Mouse (Mus musculus) T-cell, adult 66 days (primary cell): ENCODE data around the gene Gabra2. TPM values are rescaled to one million over a fixed set of nuclear protein-coding genes. Genes with fewer than 3 reads are reported as not detected.

Source experiments
- total RNA-seq, 2 experiments: library from RNA; stranded (reverse); gene quantifications; 3 replicates in 1 of 2; 4 replicates in 1 of 2; pipeline ENCODE4 v1.2.4; 2023

Gene Gabra2
- total RNA-seq = not detected

DNA sequence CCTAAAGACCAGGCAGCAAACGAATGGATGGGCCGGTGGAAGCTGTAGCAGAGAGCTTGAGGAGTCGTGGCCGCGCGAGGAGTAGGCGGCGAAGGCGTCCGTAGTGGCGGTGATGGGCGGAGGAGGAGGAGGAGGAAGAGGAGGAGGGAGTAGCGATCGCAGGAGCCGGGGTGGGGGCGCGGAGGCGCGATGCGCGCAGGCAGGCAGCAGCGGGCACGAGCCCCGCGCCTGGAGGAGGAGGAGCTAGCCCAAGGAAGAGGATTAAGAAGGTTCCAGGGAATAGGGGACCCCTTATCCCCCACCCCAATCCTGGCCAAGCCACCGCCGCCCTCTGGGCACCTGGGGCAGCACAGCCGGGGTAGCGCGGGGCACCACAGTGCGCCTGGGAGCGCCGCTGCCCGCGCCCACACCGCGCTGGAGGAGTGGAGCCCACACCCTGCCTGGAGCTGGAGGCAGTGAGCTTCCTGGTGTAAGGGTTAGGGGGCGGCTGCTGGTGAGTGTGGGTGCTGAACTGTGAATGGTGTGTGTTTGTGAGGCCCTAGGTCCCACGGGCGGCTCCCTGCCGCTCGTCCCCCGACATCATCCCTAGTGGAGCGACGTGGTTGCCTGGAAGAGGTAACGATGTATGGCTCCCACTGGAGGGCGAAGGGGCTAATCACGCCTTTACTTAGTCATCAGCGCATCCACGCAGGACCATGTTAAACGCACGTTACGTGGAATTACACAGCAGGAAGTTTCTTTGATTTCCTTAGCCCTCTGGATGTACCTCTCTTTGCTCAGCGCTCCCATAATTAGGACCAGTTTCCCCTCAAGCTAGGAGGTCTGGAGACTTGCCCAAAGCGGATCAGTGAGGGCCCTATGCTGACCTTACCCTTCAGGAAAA lies at the start of gene Gabra2:
Gabra2 (minus strand) TSS at position 125 of the 883 bp plus-strand sequence.

